Mouse (Mus musculus): ENCODE data around the gene Mapkapk3. TPM values are rescaled to one million over a fixed set of nuclear protein-coding genes. Genes with fewer than 3 reads are reported as not detected.

The Mapkapk3 gene
- polyA plus RNA-seq, 1 experiment from 2014 or later: 2.1 TPM

GRCm38 (mm10) chr9:107267721-107268402 is 21.8 kb downstream of the Mapkapk3 start:
- H3K4me1 ChIP-seq (ENCODE audit: control insufficient read depth, insufficient read depth, low read length): no peaks in the 10 kb centered on the region
- H3K4me3 ChIP-seq (ENCODE audit: low read depth, low read length): no peak overlapping the region
- H3K9me3 ChIP-seq (ENCODE audit: control insufficient read depth, low read length): no peaks in the 10 kb centered on the region
- WGBS: 51% methylated on average over 4 of the region's 4 CpGs
- H3K36me3 ChIP-seq (ENCODE audit: control insufficient read depth, insufficient read depth, low read length): no peaks in the 10 kb centered on the region
- no peak for ATAC-seq (ENCODE audit: low read depth)
- no peak overlapping the region for H3K27ac ChIP-seq (ENCODE audit: low read depth, low read length)
- no peaks in the 10 kb centered on the region for H3K27me3 ChIP-seq (ENCODE audit: control insufficient read depth, insufficient read depth, low read length)
- no peak overlapping the region for H3K4me2 ChIP-seq (ENCODE audit: low read depth, low read length)
- H3K9ac ChIP-seq (replicated peaks; ENCODE audit: low read depth, low read length): no peak overlapping the region

DNA sequence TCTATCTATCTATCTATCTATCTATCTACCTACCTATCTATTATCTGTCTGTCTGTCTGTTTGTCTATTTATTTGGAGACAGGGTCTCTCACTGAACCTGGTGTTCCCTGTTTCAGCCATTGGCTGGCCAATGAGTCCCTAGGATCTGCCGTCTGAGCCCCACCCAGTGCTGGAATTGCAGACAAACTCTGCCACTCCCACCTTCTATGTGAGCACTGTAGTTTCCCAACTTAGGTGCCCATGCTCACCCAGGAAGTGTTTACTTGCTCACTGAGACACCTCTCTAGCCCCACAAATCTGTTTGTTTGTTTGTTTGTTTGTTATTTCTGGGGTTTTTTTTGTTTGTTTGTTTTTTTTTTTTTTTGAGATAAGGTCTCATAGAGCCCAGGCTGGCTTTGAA is 22.6 kb downstream of the Mapkapk3 start:
- Histone ChIP-seq H3K4me3 (ENCODE audit: low read depth, low read length) (no peak overlapping the region), H3K4me2 (ENCODE audit: low read depth, low read length) (no peak overlapping the region), H3K9ac (replicated peaks; ENCODE audit: low read depth, low read length) (no peak overlapping the region), H3K4me1 (ENCODE audit: control insufficient read depth, insufficient read depth, low read length) (no peaks in the 10 kb centered on the region), H3K27ac (ENCODE audit: low read depth, low read length) (no peak overlapping the region), H3K36me3 (ENCODE audit: control insufficient read depth, insufficient read depth, low read length) (no peaks in the 10 kb centered on the region), H3K9me3 (ENCODE audit: control insufficient read depth, low read length) (no peaks in the 10 kb centered on the region), H3K27me3 (ENCODE audit: control insufficient read depth, insufficient read depth, low read length) (no peaks in the 10 kb centered on the region)
- WGBS: 74% methylated on average over 1 of the region's 1 CpGs
- ATAC-seq (ENCODE audit: low read depth): no peak

GRCm38 (mm10) chr9:107264731-107265130 is 24.9 kb downstream of the Mapkapk3 start:
- Histone ChIP-seq H3K4me2 (ENCODE audit: low read depth, low read length) (no peak overlapping the region), H3K27me3 (ENCODE audit: control insufficient read depth, insufficient read depth, low read length) (no peaks in the 10 kb centered on the region), H3K9ac (replicated peaks; ENCODE audit: low read depth, low read length) (no peak overlapping the region), H3K9me3 (ENCODE audit: control insufficient read depth, low read length) (no peaks in the 10 kb centered on the region), H3K36me3 (ENCODE audit: control insufficient read depth, insufficient read depth, low read length) (no peaks in the 10 kb centered on the region), H3K4me3 (ENCODE audit: low read depth, low read length) (no peak overlapping the region), H3K4me1 (ENCODE audit: control insufficient read depth, insufficient read depth, low read length) (no peaks in the 10 kb centered on the region), H3K27ac (ENCODE audit: low read depth, low read length) (no peak overlapping the region)
- no peak for ATAC-seq (ENCODE audit: low read depth)
- 81% methylated on average over 3 of the region's 3 CpGs for WGBS

DNA sequence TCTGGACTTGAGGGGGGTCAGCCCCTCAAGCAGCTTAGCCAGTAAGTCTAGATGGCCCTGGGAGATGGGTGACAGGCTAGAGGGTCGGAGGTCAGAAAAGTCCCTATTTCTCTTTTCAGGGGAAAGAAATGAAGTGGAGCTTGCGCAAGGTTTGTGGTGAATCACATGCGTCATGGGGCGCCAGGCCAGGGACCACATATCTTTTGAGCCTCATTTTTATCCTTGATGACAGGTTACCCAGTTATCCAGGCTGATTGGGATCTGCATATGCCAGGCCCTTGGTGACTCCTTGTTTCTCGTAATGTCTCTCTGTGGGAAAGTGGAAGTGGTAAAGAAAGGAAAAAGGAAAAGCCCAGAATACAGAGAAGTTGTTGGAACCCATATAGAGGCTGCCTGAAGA is 25.8 kb downstream of the Mapkapk3 start:
- 92% methylated on average over 5 of the region's 5 CpGs for WGBS
- H3K4me3 ChIP-seq (ENCODE audit: low read depth, low read length): no peak overlapping the region
- no peaks in the 10 kb centered on the region for H3K27me3 ChIP-seq (ENCODE audit: control insufficient read depth, insufficient read depth, low read length)
- H3K4me2 ChIP-seq (ENCODE audit: low read depth, low read length): no peak overlapping the region
- no peaks in the 10 kb centered on the region for H3K9me3 ChIP-seq (ENCODE audit: control insufficient read depth, low read length)
- no peaks in the 10 kb centered on the region for H3K36me3 ChIP-seq (ENCODE audit: control insufficient read depth, insufficient read depth, low read length)
- no peak for ATAC-seq (ENCODE audit: low read depth)
- no peak overlapping the region for H3K27ac ChIP-seq (ENCODE audit: low read depth, low read length)
- no peaks in the 10 kb centered on the region for H3K4me1 ChIP-seq (ENCODE audit: control insufficient read depth, insufficient read depth, low read length)
- H3K9ac ChIP-seq (replicated peaks; ENCODE audit: low read depth, low read length): no peak overlapping the region

- Histone ChIP-seq H3K4me1 (ENCODE audit: control insufficient read depth, insufficient read depth, low read length) (no peaks in the 10 kb centered on the region), H3K4me3 (ENCODE audit: low read depth, low read length) (no peak overlapping the region), H3K9ac (replicated peaks; ENCODE audit: low read depth, low read length) (no peak overlapping the region), H3K27me3 (ENCODE audit: control insufficient read depth, insufficient read depth, low read length) (no peaks in the 10 kb centered on the region), H3K4me2 (ENCODE audit: low read depth, low read length) (no peak overlapping the region), H3K27ac (ENCODE audit: low read depth, low read length) (no peak overlapping the region), H3K9me3 (ENCODE audit: control insufficient read depth, low read length) (no peaks in the 10 kb centered on the region), H3K36me3 (ENCODE audit: control insufficient read depth, insufficient read depth, low read length) (no peaks in the 10 kb centered on the region)
- 79% methylated on average over 7 of the region's 7 CpGs for WGBS
- no peak for ATAC-seq (ENCODE audit: low read depth)
These were observed 27.3 kb downstream of the Mapkapk3 start for GRCm38 (mm10) chr9:107262375-107262774.

GRCm38 (mm10) chr9:107261792-107262191 is 27.9 kb downstream of the Mapkapk3 start:
- Histone ChIP-seq H3K4me1 (ENCODE audit: control insufficient read depth, insufficient read depth, low read length) (no peaks in the 10 kb centered on the region), H3K27ac (ENCODE audit: low read depth, low read length) (no peak overlapping the region), H3K27me3 (ENCODE audit: control insufficient read depth, insufficient read depth, low read length) (no peaks in the 10 kb centered on the region), H3K4me2 (ENCODE audit: low read depth, low read length) (no peak overlapping the region), H3K9me3 (ENCODE audit: control insufficient read depth, low read length) (no peaks in the 10 kb centered on the region), H3K4me3 (ENCODE audit: low read depth, low read length) (no peak overlapping the region), H3K36me3 (ENCODE audit: control insufficient read depth, insufficient read depth, low read length) (no peaks in the 10 kb centered on the region), H3K9ac (replicated peaks; ENCODE audit: low read depth, low read length) (no peak overlapping the region)
- WGBS: 85% methylated on average over 6 of the region's 6 CpGs
- ATAC-seq (ENCODE audit: low read depth): no peak

GRCm38 (mm10) chr9:107260836-107261235 is 28.8 kb downstream of the Mapkapk3 start:
- WGBS: 67% methylated on average over 8 of the region's 8 CpGs
- Histone ChIP-seq H3K27ac (ENCODE audit: low read depth, low read length) (no peak overlapping the region), H3K9me3 (ENCODE audit: control insufficient read depth, low read length) (no peaks in the 10 kb centered on the region), H3K27me3 (ENCODE audit: control insufficient read depth, insufficient read depth, low read length) (no peaks in the 10 kb centered on the region), H3K36me3 (ENCODE audit: control insufficient read depth, insufficient read depth, low read length) (no peaks in the 10 kb centered on the region), H3K9ac (replicated peaks; ENCODE audit: low read depth, low read length) (no peak overlapping the region), H3K4me2 (ENCODE audit: low read depth, low read length) (no peak overlapping the region), H3K4me1 (ENCODE audit: control insufficient read depth, insufficient read depth, low read length) (0 out of 2 replicates have a peak, but pooled peaks cover 2% of the 10 kb centered on the region), H3K4me3 (ENCODE audit: low read depth, low read length) (no peak overlapping the region)
- ATAC-seq (ENCODE audit: low read depth): no peak

GRCm38 (mm10) chr9:107260429-107260828 is 29.2 kb downstream of the Mapkapk3 start:
- no peak overlapping the region for H3K27ac ChIP-seq (ENCODE audit: low read depth, low read length)
- H3K4me3 ChIP-seq (ENCODE audit: low read depth, low read length): no peak overlapping the region
- H3K4me2 ChIP-seq (ENCODE audit: low read depth, low read length): no peak overlapping the region
- H3K4me1 ChIP-seq (ENCODE audit: control insufficient read depth, insufficient read depth, low read length): 0 out of 2 replicates have a peak, but pooled peaks cover 4% of the 10 kb centered on the region
- H3K36me3 ChIP-seq (ENCODE audit: control insufficient read depth, insufficient read depth, low read length): no peaks in the 10 kb centered on the region
- no peak overlapping the region for H3K9ac ChIP-seq (replicated peaks; ENCODE audit: low read depth, low read length)
- H3K9me3 ChIP-seq (ENCODE audit: control insufficient read depth, low read length): no peaks in the 10 kb centered on the region
- no peaks in the 10 kb centered on the region for H3K27me3 ChIP-seq (ENCODE audit: control insufficient read depth, insufficient read depth, low read length)
- WGBS: 71% methylated on average over 2 of the region's 2 CpGs
- no peak for ATAC-seq (ENCODE audit: low read depth)

GRCm38 (mm10) chr9:107259571-107259970 is 30.1 kb downstream of the Mapkapk3 start:
- Histone ChIP-seq H3K9ac (replicated peaks; ENCODE audit: low read depth, low read length) (no peak overlapping the region), H3K27ac (ENCODE audit: low read depth, low read length) (no peak overlapping the region)

More at GRCm38 (mm10) chr9:107259571-107259970, 30.1 kb downstream of the Mapkapk3 start:
- 70% methylated on average over 6 of the region's 6 CpGs for WGBS
- Histone ChIP-seq H3K36me3 (ENCODE audit: control insufficient read depth, insufficient read depth, low read length) (no peaks in the 10 kb centered on the region), H3K9me3 (ENCODE audit: control insufficient read depth, low read length) (no peaks in the 10 kb centered on the region), H3K4me1 (ENCODE audit: control insufficient read depth, insufficient read depth, low read length) (0 out of 2 replicates have a peak, but pooled peaks cover 4% of the 10 kb centered on the region), H3K4me3 (ENCODE audit: low read depth, low read length) (no peak overlapping the region), H3K27me3 (ENCODE audit: control insufficient read depth, insufficient read depth, low read length) (no peaks in the 10 kb centered on the region), H3K4me2 (ENCODE audit: low read depth, low read length) (no peak overlapping the region)
- no peak for ATAC-seq (ENCODE audit: low read depth)

Data from neural tube, embryonic 14.5 days (tissue).